Mouse (Mus musculus): ENCODE measurements at regions not wholly inside any gene's neighbourhood (a gene's known extent, or its start where the extent isn't known, plus 50 kb on each side); places are given as distances from the start of the nearest gene placed in this dataset.

DNA sequence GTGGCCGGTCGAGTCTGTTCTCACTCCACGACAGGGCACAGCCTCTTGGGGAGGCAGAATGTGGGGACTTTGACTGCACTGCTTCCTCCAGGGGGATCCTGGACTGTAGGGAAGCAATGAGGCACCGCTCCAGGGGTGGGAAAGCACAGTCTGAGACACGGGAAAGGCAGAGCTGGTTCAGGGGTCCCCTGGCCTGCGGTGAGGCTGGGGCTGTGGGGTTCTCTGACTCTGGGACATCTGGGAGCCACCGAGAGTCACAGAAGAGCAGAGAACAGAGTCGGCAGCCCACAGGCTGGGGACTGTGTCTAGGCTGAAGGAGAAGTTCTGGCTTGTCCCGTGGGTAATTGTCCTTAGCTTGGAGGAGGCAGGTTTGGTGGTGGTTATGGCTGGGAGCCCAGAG is 131.9 kb upstream of the Car8 start:
- TF ChIP-seq POLR2A (IDR thresholded peaks at IDR 0.05; ENCODE audit: insufficient read length, low read depth) = no peak
- TF ChIP-seq E2F4 (IDR thresholded peaks at IDR 0.05; ENCODE audit: insufficient read depth) = no peak
- TF ChIP-seq USF1 (IDR thresholded peaks at IDR 0.05; ENCODE audit: low read depth) = no peak

All from myocyte (in vitro differentiated cells).